Mouse (Mus musculus) ES-E14 (cell line): ENCODE results near the gene Os9. TPM values are rescaled to one million over a fixed set of nuclear protein-coding genes. Genes with fewer than 3 reads are reported as not detected.

Experiments used
- DNase-seq: peaks from one replicate; pipeline ENCODE4 v3.0.0-alpha.2; 2013; ENCODE audit warnings: low read depth, low spot score
- H3K27ac ChIP-seq: 2 replicates; pipeline ENCODE4 v1.5.1; 2012; ENCODE audit warnings: low read depth, mild to moderate bottlenecking, low read length, moderate library complexity, mixed read lengths; ENCODE audit not compliant: poor library complexity, insufficient read depth, severe bottlenecking
- H3K36me3 ChIP-seq: 2 replicates; pipeline ENCODE4 v1.6.1; 2012; ENCODE audit warnings: mild to moderate bottlenecking, low read length, moderate library complexity, mixed read lengths; ENCODE audit not compliant: control insufficient read depth, poor library complexity, insufficient read depth, severe bottlenecking
- H3K4me1 ChIP-seq, 2 experiments: fragments of 150-350 bp in 1 of 2; sonication (generic) in 1 of 2; 2 replicates each; pipeline ENCODE4 v1.6.1; 2012; ENCODE audit warnings: low read length in 2 of 2, mild to moderate bottlenecking in 1 of 2, mixed read lengths in 1 of 2; ENCODE audit not compliant: control insufficient read depth in 2 of 2, insufficient read depth in 2 of 2, poor library complexity in 1 of 2
- H3K4me3 ChIP-seq, 2 experiments: fragments of 150-350 bp in 1 of 2; sonication (generic) in 1 of 2; 2 replicates each; pipeline ENCODE4 v1.5.1; 2012; ENCODE audit warnings: low read length in 2 of 2, low read depth in 1 of 2, mild to moderate bottlenecking in 1 of 2, mixed read lengths in 1 of 2; ENCODE audit not compliant: insufficient read depth in 1 of 2, poor library complexity in 1 of 2, severe bottlenecking in 1 of 2
- H3K9ac ChIP-seq: 2 replicates; pipeline ENCODE4 v1.6.1; 2012; ENCODE audit warnings: low read depth, mild to moderate bottlenecking, low read length, mixed read lengths; ENCODE audit not compliant: poor library complexity, insufficient read depth, severe bottlenecking
- H3K9me3 ChIP-seq: fragments of 150-350 bp; sonication (generic); 2 replicates; pipeline ENCODE4 v1.6.1; 2012; ENCODE audit warnings: low read depth, mild to moderate bottlenecking, low read length; ENCODE audit not compliant: control insufficient read depth, insufficient read depth
- CHD2 ChIP-seq: IDR thresholded peaks from 2 replicates; pipeline ENCODE4 v1.6.1; 2014; ENCODE audit warnings: mild to moderate bottlenecking, low read depth, low read length, inconsistent platforms
- HCFC1 ChIP-seq: IDR thresholded peaks from 2 replicates; pipeline ENCODE4 v1.6.1; 2012; ENCODE audit warnings: low read length, inconsistent platforms, borderline replicate concordance; ENCODE audit not compliant: insufficient read depth
- MAFK ChIP-seq: IDR thresholded peaks from 2 replicates; pipeline ENCODE4 v1.6.1; 2014; ENCODE audit warnings: mild to moderate bottlenecking, low read depth, low read length, inconsistent platforms; ENCODE audit not compliant: insufficient read depth
- ZC3H11A ChIP-seq: IDR thresholded peaks from 2 replicates; pipeline ENCODE4 v1.6.1; 2012; ENCODE audit warnings: low read depth, mild to moderate bottlenecking, inconsistent platforms, low read length, borderline replicate concordance
- ZNF384 ChIP-seq: IDR thresholded peaks from 2 replicates; pipeline ENCODE4 v1.6.1; 2012; ENCODE audit warnings: low read depth, low read length, inconsistent platforms
- in situ Hi-C, 2 experiments: fragments of 600-800 bp; cut with MboI; formaldehyde crosslinking; loops; one replicate each; pipeline ENCODE4 v1.15.1; 2025; ENCODE audit warnings: low sequenced_read_pairs in 2 of 2, inconsistent platforms in 1 of 2; ENCODE audit not compliant: unreplicated experiment in 2 of 2
- total RNA-seq: library from RNA; depleted of rRNA; stranded (reverse); fragments of 300-350 nt; gene quantifications from 2 replicates; pipeline ENCODE4 v1.2.3, GENCODE M21; 2012; rRNA removed

The Os9 gene
- 29.4 and 48.6 TPM in 2 replicates for total RNA-seq

- peak within 1 kb of the TSS; percentile 76 for H3K9ac ChIP-seq
Observed at GRCm38 (mm10) chr10:127121066-127121477, at the start of gene Os9. Gene Os9, minus strand, starts transcription at chr10:127121131.

DNA sequence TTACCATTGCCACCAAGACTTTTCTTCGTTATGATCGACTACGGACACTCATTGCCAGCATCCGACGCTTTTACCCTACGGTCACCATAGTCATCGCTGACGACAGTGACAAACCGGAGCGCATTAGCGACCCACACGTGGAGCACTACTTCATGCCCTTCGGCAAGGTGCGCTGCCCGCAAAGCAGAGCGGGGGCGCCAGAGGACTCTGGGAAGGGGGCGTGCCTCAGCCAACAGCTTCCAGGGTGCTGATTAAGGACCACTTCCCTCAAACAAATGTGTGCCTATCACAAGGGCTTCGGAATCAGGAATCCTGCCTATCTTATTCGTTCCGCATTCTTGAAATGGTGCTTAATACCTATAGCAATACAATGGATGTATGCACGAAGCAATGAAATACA lies 49.1 kb upstream of the Os9 start:
- TF ChIP-seq CHD2 (no peak), ZNF384 (no peak), MAFK (no peak), HCFC1 (no peak), ZC3H11A (no peak)
- Histone ChIP-seq H3K4me3 (peak overlapping the region; percentile 78 to 83), H3K9me3 (no peaks in the 10 kb centered on the region), H3K36me3 (no peaks in the 10 kb centered on the region), H3K9ac (peak overlapping the region; percentile 65), H3K27ac (no peak overlapping the region), H3K4me1 (peaks cover 3 to 8% of the 10 kb centered on the region in 2 experiments; a peak in 2 of 4 replicates)
- in situ Hi-C loops, result no loop called here
- DNase-seq, result peak; percentile 48

More at GRCm38 (mm10) chr10:127121066-127121477, at the start of gene Os9:
- H3K36me3 ChIP-seq, result peaks cover 5% of the 10 kb centered on the region; the same call in 1 of the 2 replicates
- no peaks in the 10 kb centered on the region for H3K9me3 ChIP-seq
- in situ Hi-C loops, result no loop called here
- H3K27ac ChIP-seq, result no peak within 1 kb of the TSS
- peak within 1 kb of the TSS; percentile 80 to 98 for H3K4me3 ChIP-seq
- DNase-seq, result peak; percentile 97
- peaks cover 1 to 3% of the 10 kb centered on the region in 2 experiments; a peak in 2 of 4 replicates for H3K4me1 ChIP-seq
- TF ChIP-seq ZC3H11A (no peak), MAFK (no peak), HCFC1 (peak; percentile 94), ZNF384 (no peak), CHD2 (peak; percentile 92)

DNA sequence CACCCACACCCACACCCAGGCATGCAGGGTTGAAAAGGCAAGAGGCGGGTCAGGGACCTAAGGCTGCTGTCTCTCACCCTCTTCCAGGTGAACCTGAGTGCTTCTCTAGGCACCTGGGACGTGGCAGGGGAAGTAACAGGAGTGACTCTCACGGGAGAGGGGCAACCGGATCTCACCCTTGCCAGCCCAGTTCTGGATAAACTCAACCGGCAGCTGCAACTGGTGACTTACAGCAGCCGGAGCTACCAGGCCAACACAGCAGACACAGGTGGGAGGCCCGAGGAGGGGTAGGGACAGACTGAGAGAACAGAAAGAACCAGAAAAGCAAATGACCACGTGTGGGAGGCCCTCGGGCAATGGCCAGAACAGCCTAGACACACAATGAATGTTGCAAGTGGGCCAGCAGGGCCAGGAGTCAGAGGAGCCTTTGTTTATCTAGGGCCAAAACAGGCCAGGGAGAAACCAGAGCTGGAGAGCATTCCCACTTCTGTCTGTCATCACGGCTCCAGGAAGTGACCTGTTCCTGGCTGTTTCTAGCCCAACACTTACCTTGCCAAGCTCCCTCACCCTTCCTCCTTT lies 46.8 kb upstream of the Os9 start:
- H3K36me3 ChIP-seq, result no peaks in the 10 kb centered on the region
- no peak overlapping the region for H3K9ac ChIP-seq
- in situ Hi-C loops, result no loop called here
- H3K27ac ChIP-seq, result no peak overlapping the region
- H3K9me3 ChIP-seq, result no peaks in the 10 kb centered on the region
- TF ChIP-seq MAFK, result no peak
- DNase-seq, result no peak
- peaks cover 5 to 10% of the 10 kb centered on the region in 2 experiments; a peak in 2 of 4 replicates for H3K4me1 ChIP-seq
- H3K4me3 ChIP-seq, result no peak overlapping the region

DNA sequence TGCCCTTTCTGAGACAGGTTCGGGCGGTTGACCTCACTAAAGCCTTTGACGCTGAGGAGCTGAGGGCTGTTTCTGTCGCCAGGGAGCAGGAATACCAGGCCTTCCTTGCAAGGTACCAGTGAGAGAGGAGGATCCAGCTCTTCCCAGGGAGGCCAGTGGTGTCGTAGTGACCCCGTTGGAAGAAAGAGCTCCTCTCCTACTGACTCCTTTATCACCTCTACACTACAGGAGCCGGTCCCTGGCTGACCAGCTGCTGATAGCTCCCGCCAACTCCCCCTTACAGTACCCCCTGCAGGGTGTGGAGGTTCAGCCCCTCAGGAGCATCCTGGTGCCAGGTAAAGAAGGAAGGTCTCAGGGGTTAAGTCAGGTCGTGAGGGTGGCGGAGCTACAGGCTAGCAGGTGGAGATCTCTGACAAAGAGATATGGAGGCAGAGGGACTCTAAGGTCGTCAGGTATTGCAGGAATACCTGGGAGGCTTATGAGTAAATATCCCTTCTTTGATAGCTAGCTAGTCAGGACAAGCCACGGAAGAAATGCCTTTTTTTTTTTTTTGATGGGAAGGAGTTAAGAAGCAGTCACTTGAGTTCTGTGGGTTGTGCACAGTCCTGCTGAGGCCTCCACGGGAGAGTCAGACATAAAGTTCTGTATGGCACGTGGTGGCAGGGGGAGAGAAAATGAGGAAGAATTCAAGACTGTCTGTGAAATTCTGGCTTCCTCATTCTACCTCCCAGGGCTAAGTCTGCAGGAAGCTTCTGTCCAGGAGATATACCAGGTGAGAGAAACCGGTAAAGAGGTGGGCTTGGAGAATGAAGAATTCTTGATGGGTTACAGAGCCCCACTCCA lies 46.1 kb upstream of the Os9 start:
- no peak overlapping the region for H3K9ac ChIP-seq
- no peak overlapping the region for H3K4me3 ChIP-seq
- H3K36me3 ChIP-seq, result no peaks in the 10 kb centered on the region
- in situ Hi-C loops, result no loop called here
- peaks cover 5 to 10% of the 10 kb centered on the region in 2 experiments; a peak in 2 of 4 replicates for H3K4me1 ChIP-seq
- TF ChIP-seq HCFC1 (no peak), ZC3H11A (no peak), MAFK (no peak), ZNF384 (no peak), CHD2 (no peak)
- no peaks in the 10 kb centered on the region for H3K9me3 ChIP-seq
- DNase-seq, result no peak
- no peak overlapping the region for H3K27ac ChIP-seq
